In the genomic region with DNA sequence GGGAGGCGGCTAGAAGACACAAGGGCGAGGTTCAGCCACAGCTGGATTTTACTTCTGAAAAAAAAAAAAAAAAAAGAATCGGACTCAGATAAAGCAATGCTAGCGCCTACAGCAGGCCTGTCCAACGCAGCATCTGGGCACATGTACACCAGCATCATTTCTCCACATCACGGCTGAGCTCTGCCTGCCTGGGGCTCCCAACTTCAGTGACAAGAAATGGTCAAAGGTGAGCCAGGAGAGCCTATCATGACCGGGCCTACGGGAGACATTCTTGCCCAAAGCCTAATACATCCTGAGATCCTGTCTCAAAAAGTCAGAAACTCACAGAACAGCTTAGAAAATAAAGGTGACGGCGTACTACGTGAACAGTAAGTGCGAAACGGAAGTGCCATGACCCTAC, we compare ENCODE assay signal across 12 mouse cellular contexts.
"Had no signal": no experiment of that assay in that cellular context is flagged by ENCODE, and none has a peak within 500 bp of the region (broad histone marks: within the 10 kb centered on the region; RNA-seq: fewer than 3 reads in every experiment).

No protein-coding gene starts in this region.

- H3K4me2 ChIP-seq: liver, embryonic 13.5 days; midbrain, embryonic 12.5 days; midbrain, embryonic 15.5 days had no signal

- H3K9me3 ChIP-seq: kidney, embryonic 15.5 days; liver, embryonic 13.5 days; midbrain, embryonic 12.5 days; midbrain, embryonic 15.5 days had no signal

- DNase-seq: kidney, postnatal 36 days; left cerebral cortex, postnatal 4 days; liver, embryonic 13.5 days; lung, adult 2 months; lung, postnatal 14 days; lung, postnatal 4 days; thymus, adult 18-20 months; thymus, postnatal 36 days had no signal

- H3K27ac ChIP-seq: liver, embryonic 13.5 days; midbrain, embryonic 12.5 days; midbrain, embryonic 15.5 days had no signal

- H3K9ac ChIP-seq: kidney, embryonic 15.5 days; liver, embryonic 13.5 days; midbrain, embryonic 12.5 days; midbrain, embryonic 15.5 days had no signal

- H3K27me3 ChIP-seq: kidney, embryonic 15.5 days; liver, embryonic 13.5 days; midbrain, embryonic 12.5 days; midbrain, embryonic 15.5 days had no signal

- ATAC-seq: midbrain, embryonic 15.5 days had no signal

- H3K4me3 ChIP-seq: kidney, embryonic 15.5 days; liver, embryonic 13.5 days; midbrain, embryonic 12.5 days; midbrain, embryonic 15.5 days; myocyte had no signal

- H3K36me3 ChIP-seq: kidney, embryonic 15.5 days; liver, embryonic 13.5 days; midbrain, embryonic 12.5 days; midbrain, embryonic 15.5 days had no signal

- H3K4me1 ChIP-seq: midbrain, embryonic 15.5 days had no signal
